Mouse (Mus musculus) heart, postnatal 4 days (tissue): ENCODE measurements around the gene Lhfpl3. TPM values are rescaled to one million over a fixed set of nuclear protein-coding genes. Genes with fewer than 3 reads are reported as not detected.

ENCODE experiments used
- microRNA-seq, 2 experiments: library from miRNA; unstranded; fragments of <30 nt; microRNA quantifications; one replicate each; pipeline ENCODE4 v1.2.0; 2021 to 2022
- total RNA-seq, 2 experiments: library from RNA; stranded (reverse); gene quantifications; 2 replicates each; pipeline ENCODE4 v1.2.3; 2021

The Lhfpl3 gene
- total RNA-seq, 2 experiments from 2014 or later: 0.10 TPM; not detected in 1

Small RNA genes lying within 50 kb of the gene (microRNA-seq; reads per million reads assigned to microRNA genes)
- gene Gm28022: 0 reads per million in 2 experiments
- gene Gm44363: 0 reads per million in 2 experiments

Other genes starting within 250 kb of the Lhfpl3 start
- gene Orc5, start 195.6 kb upstream of the Lhfpl3 start, total RNA-seq: 10 to 100 TPM; 10.2 to 11.9 TPM